Mouse (Mus musculus) heart, adult 2 months (tissue): ENCODE data around the gene Vkorc1. TPM values are rescaled to one million over a fixed set of nuclear protein-coding genes. Genes with fewer than 3 reads are reported as not detected.
"Not testable (repeated sequence)": the region's sequence is repeated elsewhere in the genome, so short reads cannot be mapped to it uniquely, and the experiment has no call there.

ENCODE experiments used
- DNase-seq, 2 experiments: peaks; one replicate each; pipeline ENCODE4 v3.0.0; 2021
- H3K27ac ChIP-seq: fragments of 200-600 bp; 2 replicates; pipeline ENCODE4 v1.8.1; 2022
- H3K27me3 ChIP-seq: fragments of 200-500 bp; 2 replicates; pipeline ENCODE4 v1.6.1; 2012; ENCODE audit warnings: mild to moderate bottlenecking, low read length, inconsistent platforms, mixed read lengths; ENCODE audit not compliant: control insufficient read depth, insufficient read depth
- H3K36me3 ChIP-seq: fragments of 200-500 bp; 2 replicates; pipeline ENCODE4 v1.6.1; 2012; ENCODE audit warnings: low read length, inconsistent platforms; ENCODE audit not compliant: control insufficient read depth, insufficient read depth
- H3K4me1 ChIP-seq: fragments of 200-500 bp; 2 replicates; pipeline ENCODE4 v1.6.1; 2011; ENCODE audit warnings: low read length; ENCODE audit not compliant: control insufficient read depth, insufficient read depth
- H3K4me3 ChIP-seq: fragments of 200-600 bp; 2 replicates; pipeline ENCODE4 v1.8.1; 2022
- H3K79me2 ChIP-seq: fragments of 200-500 bp; replicated peaks from 2 replicates; pipeline ENCODE4 v1.6.1; 2012; ENCODE audit warnings: mild to moderate bottlenecking, inconsistent platforms, low read length, moderate library complexity, mixed read lengths; ENCODE audit not compliant: control insufficient read depth, insufficient read depth
- H3K9ac ChIP-seq: fragments of 200-500 bp; 2 replicates; pipeline ENCODE4 v1.6.1; 2012; ENCODE audit warnings: low read depth, mild to moderate bottlenecking, control low read depth, inconsistent platforms, low read length, mixed read lengths
- CTCF ChIP-seq: fragments of 200-600 bp; IDR thresholded peaks from 2 replicates; pipeline ENCODE4 v1.8.1; 2022; ENCODE audit warnings: antibody characterized with exemption, mild to moderate bottlenecking, moderate library complexity
- EP300 ChIP-seq: fragments of 200-500 bp; IDR thresholded peaks from 2 replicates; pipeline ENCODE4 v1.6.1; 2011; ENCODE audit warnings: low read depth, low read length, control low read depth; ENCODE audit not compliant: insufficient read depth
- POLR2A ChIP-seq: fragments of 200-500 bp; IDR thresholded peaks from 2 replicates; pipeline ENCODE4 v1.6.1; 2011; ENCODE audit warnings: mild to moderate bottlenecking, low read depth, low read length, control low read depth; ENCODE audit not compliant: insufficient read depth
- WGBS: fragments of 180-500 bp; shearing (Covaris S2); methylation state at CpG from one replicate; pipeline ENCODE4 v1.1.7; 2018; 5-methylcytosine and 5-hydroxymethylcytosine counted together
- intact Hi-C: fragments of 180-260 bp; cut with DNase I; formaldehyde crosslinking; loops from one replicate; pipeline ENCODE4 v1.15.1; 2025
- polyA plus RNA-seq: library from polyadenylated mRNA; depleted of rRNA; stranded (reverse); fragments of >200 nt; gene quantifications from 2 replicates; pipeline ENCODE4 v1.2.3, GENCODE M21; 2012
- total RNA-seq, 2 experiments: library from RNA; stranded (reverse); gene quantifications; 2 replicates each; pipeline ENCODE4 v1.2.3; 2021

Vkorc1 gene
- total and polyA plus RNA-seq, 3 experiments, result 16.2 to 59.2 (median 17.7) TPM

DNA sequence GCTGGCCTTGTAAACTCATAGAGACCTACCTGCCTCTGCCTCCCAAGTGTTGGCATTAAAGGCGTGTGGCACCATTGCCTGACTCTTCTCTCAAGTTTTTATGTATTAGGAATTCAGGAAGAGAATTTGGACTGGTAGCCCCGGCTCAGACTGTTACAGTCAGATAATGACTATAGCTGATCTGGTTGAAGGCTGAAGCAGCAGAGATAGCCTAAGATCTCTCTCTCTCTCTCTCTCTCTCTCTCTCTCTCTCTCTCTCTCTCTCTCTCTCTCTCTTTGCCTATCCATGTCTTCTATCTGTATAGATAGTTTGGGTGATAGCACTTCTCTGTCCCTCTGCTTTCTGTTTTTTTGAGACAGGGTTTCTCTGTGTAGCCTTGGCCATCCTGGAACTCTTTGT is 6.4 kb upstream of the Vkorc1 start:
- intact Hi-C loops, result no loop called here
- H3K79me2 ChIP-seq, result no peaks in the 10 kb centered on the region
- 77% methylated on average over 2 of the region's 2 CpGs for WGBS
- DNase-seq, result no peak
- H3K27me3 ChIP-seq, result no peaks in the 10 kb centered on the region
- no peaks in the 10 kb centered on the region for H3K36me3 ChIP-seq
- no peak for TF ChIP-seq EP300
- no peak for TF ChIP-seq CTCF
- TF ChIP-seq POLR2A, result no peak
- H3K9ac ChIP-seq, result no peak overlapping the region
- no peak overlapping the region for H3K4me3 ChIP-seq
- H3K27ac ChIP-seq, result no peak overlapping the region
- H3K4me1 ChIP-seq, result peaks cover 1% of the 10 kb centered on the region

DNA sequence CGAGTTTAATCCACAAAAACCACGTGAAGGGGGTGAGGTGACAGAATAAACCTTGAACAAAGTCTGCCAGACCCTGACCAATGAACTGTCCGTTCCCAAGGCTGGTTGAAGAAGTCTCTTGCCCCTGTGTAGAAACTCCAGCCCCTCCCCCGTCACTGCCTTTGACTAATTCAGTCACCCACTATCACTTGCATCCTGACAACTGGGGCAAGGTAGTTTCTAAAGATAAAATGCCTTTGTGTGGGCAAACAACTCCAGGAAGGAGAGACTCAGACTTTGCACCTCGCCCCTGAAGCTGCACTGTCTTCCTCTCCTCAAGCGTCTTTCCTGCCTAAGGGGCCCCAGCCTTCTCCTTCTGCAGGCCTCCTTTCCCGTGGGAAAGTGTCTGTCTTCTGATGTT is 4.6 kb upstream of the Vkorc1 start:
- no peak overlapping the region for H3K4me3 ChIP-seq
- peaks cover 3% of the 10 kb centered on the region for H3K4me1 ChIP-seq
- no peaks in the 10 kb centered on the region for H3K79me2 ChIP-seq
- 20% methylated on average over 7 of the region's 7 CpGs for WGBS
- intact Hi-C loops, result no loop called here
- H3K9ac ChIP-seq, result no peak overlapping the region
- no peak for DNase-seq
- TF ChIP-seq POLR2A (no peak), CTCF (no peak), EP300 (no peak)
- H3K27me3 ChIP-seq, result no peaks in the 10 kb centered on the region
- H3K27ac ChIP-seq, result no peak overlapping the region
- no peaks in the 10 kb centered on the region for H3K36me3 ChIP-seq

GRCm38 (mm10) chr7:127898179-127898956 is 3.0 kb upstream of the Vkorc1 start:
- Histone ChIP-seq H3K9ac (no peak overlapping the region), H3K36me3 (no peaks in the 10 kb centered on the region), H3K27ac (no peak overlapping the region), H3K4me1 (peaks cover 2% of the 10 kb centered on the region), H3K4me3 (no peak overlapping the region), H3K79me2 (no peaks in the 10 kb centered on the region), H3K27me3 (no peaks in the 10 kb centered on the region)
- no peak for DNase-seq
- intact Hi-C loops, result no loop called here
- 40% methylated on average over 10 of the region's 10 CpGs for WGBS
- TF ChIP-seq POLR2A, result no peak
- TF ChIP-seq CTCF, result no peak

- DNase-seq, result no peak
- Histone ChIP-seq H3K27ac (no peak overlapping the region), H3K79me2 (no peaks in the 10 kb centered on the region), H3K36me3 (no peaks in the 10 kb centered on the region), H3K9ac (no peak overlapping the region), H3K4me1 (peaks cover 2% of the 10 kb centered on the region), H3K27me3 (no peaks in the 10 kb centered on the region), H3K4me3 (no peak overlapping the region)
- TF ChIP-seq POLR2A (no peak), EP300 (no peak), CTCF (no peak)
- 86% methylated on average over 7 of the region's 7 CpGs for WGBS
- intact Hi-C loops, result no loop called here
These were observed 2.1 kb upstream of the Vkorc1 start for GRCm38 (mm10) chr7:127897542-127897941.

GRCm38 (mm10) chr7:127896384-127896783 is 967 bp upstream of the Vkorc1 start:
- no peak overlapping the region for H3K27ac ChIP-seq
- DNase-seq, result peak; percentile 46 to 67
- intact Hi-C loops, result no loop called here

GRCm38 (mm10) chr7:127895891-127896290 is 474 bp upstream of the Vkorc1 start:
- H3K27ac ChIP-seq, result peak overlapping the region; percentile 75
- 71% methylated on average over 7 of the region's 7 CpGs for WGBS
- DNase-seq, H3K27me3 ChIP-seq, H3K36me3 ChIP-seq, H3K9ac ChIP-seq, intact Hi-C loops, H3K4me1 ChIP-seq, H3K79me2 ChIP-seq: not testable (repeated sequence)
- H3K4me3 ChIP-seq, result peak overlapping the region; percentile 72

More at GRCm38 (mm10) chr7:127896384-127896783, 967 bp upstream of the Vkorc1 start:
- H3K27me3 ChIP-seq, result no peaks in the 10 kb centered on the region
- no peak overlapping the region for H3K9ac ChIP-seq
- H3K4me3 ChIP-seq, result no peak overlapping the region
- H3K4me1 ChIP-seq, result peaks cover 2% of the 10 kb centered on the region
- H3K79me2 ChIP-seq, result no peaks in the 10 kb centered on the region
- 60% methylated on average over 13 of the region's 13 CpGs for WGBS
- H3K36me3 ChIP-seq, result no peaks in the 10 kb centered on the region
- TF ChIP-seq EP300 (no peak), POLR2A (no peak), CTCF (peak; percentile 83)

GRCm38 (mm10) chr7:127894480-127894879 is 937 bp downstream of the Vkorc1 start:
- no peak overlapping the region for H3K9ac ChIP-seq
- H3K36me3 ChIP-seq, result no peaks in the 10 kb centered on the region
- DNase-seq, result no peak
- H3K27me3 ChIP-seq, result no peaks in the 10 kb centered on the region
- TF ChIP-seq POLR2A (no peak), EP300 (no peak), CTCF (no peak)
- WGBS, result 72% methylated on average over 5 of the region's 5 CpGs
- intact Hi-C loops, result no loop called here
- H3K27ac ChIP-seq, result no peak overlapping the region; the same call in 1 of the 2 replicates
- H3K79me2 ChIP-seq, result no peaks in the 10 kb centered on the region
- H3K4me1 ChIP-seq, result peaks cover 2% of the 10 kb centered on the region
- H3K4me3 ChIP-seq, result peak overlapping the region; percentile 72; the same call in 1 of the 2 replicates
